Mouse (Mus musculus) retina, embryonic 14.5 days (tissue): ENCODE measurements around the gene Bsg.

Experiments
- DNase-seq: peaks from one replicate; pipeline ENCODE4 v3.0.0-alpha.2; 2015; ENCODE audit warnings: low spot score

Gene Bsg

GRCm38 (mm10) chr10:79704065-79704969, at the start of gene Bsg:
Bsg (plus strand) TSS chr10:79704491.
- DNase-seq, result peak; percentile 98

GRCm38 (mm10) chr10:79654946-79655395, 49.3 kb upstream of the Bsg start:
- DNase-seq, result no peak

GRCm38 (mm10) chr10:79658829-79659228, 45.5 kb upstream of the Bsg start:
- DNase-seq, result peak; percentile 38

DNA sequence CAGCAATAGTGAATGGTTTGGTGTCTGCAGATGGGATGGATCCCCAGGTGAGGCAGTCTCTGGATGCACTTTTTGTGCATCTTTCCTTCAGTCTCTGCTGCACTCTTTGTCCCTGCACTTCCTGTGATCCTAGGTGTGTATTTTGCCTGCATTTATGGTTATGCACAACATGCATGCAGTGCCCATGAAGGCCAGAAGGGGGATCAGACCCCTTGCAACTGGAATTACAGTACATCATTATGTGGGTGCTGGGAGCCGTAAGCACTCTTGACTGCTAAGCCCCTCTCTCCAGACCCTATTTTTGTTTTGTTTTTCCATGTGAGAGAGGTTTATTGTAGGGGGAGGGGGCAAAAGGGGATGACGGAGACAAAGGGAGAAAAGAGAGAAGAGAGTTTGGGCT, 44.0 kb upstream of the Bsg start:
- peak; percentile 32 for DNase-seq

DNA sequence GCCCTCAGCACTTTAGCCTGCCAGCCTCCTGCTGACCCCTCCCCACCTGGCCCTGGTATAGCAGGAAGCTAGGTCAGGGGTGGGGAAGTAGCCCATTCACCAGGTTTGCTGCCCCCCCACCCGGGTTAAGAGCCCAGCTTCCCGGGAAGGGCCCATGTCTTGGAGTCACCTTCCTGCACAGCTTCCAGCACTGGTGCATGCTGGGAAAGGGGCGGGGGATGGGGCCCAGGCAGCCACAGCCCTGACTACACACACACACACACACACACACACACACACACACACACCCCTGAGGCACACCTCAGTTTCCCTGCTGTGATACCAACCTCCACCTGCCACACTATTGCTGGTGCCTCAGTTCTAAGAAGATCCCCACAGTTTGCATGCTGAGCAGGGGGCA, 42.4 kb upstream of the Bsg start:
- DNase-seq, result no peak

GRCm38 (mm10) chr10:79664131-79664665, 40.1 kb upstream of the Bsg start, which contains the start of gene Madcam1:
Madcam1 (plus strand) TSS chr10:79664559.
- peak; percentile 86 for DNase-seq

- DNase-seq, result no peak
Observed at GRCm38 (mm10) chr10:79665051-79665450, 39.2 kb upstream of the Bsg start.

- no peak for DNase-seq
Observed at GRCm38 (mm10) chr10:79666493-79666892, 37.8 kb upstream of the Bsg start.

DNA sequence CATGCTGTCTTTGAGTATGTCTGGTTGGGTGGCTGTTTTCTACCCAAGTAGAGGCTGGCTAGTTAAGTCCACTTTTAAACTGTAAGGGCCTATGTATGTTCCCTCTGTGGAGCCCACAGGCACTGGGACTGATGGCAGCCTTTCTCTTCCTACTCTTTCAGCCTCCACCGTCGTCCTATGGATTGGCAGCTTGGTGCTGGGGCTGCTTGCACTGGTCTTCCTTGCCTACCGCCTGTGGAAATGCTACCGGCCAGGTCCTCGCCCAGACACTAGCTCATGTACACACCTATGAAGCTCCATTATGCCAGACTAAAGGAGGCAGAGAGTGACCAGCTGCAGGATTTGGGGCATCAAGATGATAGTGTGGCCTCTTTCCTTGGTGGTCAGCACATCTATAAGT, 36.2 kb upstream of the Bsg start:
- no peak for DNase-seq

- peak; percentile 93 for DNase-seq
Observed at GRCm38 (mm10) chr10:79668771-79669575, 35.3 kb upstream of the Bsg start, which contains the start of gene Tpgs1. Tpgs1 (plus strand) TSS chr10:79669369.

- peak; percentile 83 for DNase-seq
Observed at GRCm38 (mm10) chr10:79669576-79670057, 34.7 kb upstream of the Bsg start.

DNA sequence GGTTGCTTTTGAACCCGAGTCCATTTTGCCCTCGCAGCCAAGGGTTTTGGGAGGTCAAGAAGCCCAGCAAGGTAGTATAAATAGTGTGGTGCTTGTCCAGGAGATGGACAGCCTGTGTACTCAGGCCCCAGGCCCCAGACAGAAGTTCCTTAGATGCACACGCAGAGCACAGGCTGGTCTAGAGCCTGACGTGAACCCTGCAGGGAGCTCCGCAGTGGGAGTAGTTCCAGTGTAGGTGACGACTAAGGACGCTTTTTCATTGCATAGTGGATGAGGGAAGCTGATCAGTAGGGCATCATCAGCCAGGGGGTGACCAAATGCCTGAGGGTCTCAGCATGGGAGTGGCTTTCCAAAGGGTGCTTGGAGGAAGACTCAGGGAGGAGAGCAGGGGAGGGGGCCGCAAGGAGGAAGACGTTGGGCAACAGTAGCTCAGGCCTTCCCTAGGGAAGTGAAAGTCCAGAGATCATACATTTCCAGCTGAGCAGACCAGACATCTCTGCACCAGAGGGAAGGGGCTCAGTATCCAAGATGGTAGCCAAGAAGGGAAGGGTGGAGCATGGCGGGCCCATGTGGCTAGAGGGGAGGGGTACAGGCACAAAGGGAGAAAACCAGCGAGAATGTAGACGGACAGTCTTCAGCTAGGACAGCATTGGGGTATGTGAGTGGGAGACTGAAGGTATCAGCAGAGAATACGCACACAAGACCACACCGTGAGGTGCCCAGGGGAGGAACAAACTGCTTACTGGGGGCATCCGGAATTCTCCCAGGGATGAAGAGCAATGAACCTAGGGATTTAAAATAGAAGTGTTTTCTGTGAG, 34.0 kb upstream of the Bsg start:
- DNase-seq, result no peak

- no peak for DNase-seq
Observed at GRCm38 (mm10) chr10:79671396-79672087, 32.7 kb upstream of the Bsg start.

GRCm38 (mm10) chr10:79672088-79672455, 32.2 kb upstream of the Bsg start:
- DNase-seq, result peak; percentile 32

- no peak for DNase-seq
Observed at GRCm38 (mm10) chr10:79673054-79673453, 31.2 kb upstream of the Bsg start.

DNA sequence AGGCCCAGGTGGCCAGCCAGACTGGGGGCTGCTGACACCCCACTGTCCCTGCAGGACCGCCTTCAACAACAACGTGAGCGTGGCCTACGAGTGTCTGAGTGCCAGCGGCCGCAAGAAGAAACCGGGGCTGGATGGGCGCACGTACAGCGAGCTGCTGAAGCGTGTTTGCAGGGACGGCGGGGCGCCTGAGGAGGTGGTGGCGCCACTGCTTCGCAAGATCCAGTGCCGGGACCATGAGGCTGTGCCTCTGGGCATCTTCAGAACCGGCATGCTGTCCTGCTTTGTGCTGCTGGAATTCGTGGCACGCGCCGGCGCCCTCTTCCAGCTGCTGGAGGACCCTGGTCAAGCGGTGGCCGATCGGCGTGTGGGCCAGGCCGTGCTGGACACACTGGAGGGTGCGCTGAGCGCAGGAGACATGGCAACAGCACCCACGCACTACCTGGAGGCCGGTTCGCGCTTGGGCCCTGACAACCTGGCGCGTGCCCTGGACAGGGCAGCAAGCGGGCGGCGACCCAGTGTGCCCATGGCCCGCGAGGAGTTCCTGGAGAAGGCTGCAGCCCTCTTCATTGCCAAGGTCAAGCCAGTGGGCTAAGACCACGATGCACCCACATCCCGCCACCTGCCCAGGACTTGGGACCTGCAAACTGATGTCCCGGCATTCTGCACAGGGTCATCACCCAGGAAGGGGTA, 28.8 kb upstream of the Bsg start:
- DNase-seq, result no peak

DNA sequence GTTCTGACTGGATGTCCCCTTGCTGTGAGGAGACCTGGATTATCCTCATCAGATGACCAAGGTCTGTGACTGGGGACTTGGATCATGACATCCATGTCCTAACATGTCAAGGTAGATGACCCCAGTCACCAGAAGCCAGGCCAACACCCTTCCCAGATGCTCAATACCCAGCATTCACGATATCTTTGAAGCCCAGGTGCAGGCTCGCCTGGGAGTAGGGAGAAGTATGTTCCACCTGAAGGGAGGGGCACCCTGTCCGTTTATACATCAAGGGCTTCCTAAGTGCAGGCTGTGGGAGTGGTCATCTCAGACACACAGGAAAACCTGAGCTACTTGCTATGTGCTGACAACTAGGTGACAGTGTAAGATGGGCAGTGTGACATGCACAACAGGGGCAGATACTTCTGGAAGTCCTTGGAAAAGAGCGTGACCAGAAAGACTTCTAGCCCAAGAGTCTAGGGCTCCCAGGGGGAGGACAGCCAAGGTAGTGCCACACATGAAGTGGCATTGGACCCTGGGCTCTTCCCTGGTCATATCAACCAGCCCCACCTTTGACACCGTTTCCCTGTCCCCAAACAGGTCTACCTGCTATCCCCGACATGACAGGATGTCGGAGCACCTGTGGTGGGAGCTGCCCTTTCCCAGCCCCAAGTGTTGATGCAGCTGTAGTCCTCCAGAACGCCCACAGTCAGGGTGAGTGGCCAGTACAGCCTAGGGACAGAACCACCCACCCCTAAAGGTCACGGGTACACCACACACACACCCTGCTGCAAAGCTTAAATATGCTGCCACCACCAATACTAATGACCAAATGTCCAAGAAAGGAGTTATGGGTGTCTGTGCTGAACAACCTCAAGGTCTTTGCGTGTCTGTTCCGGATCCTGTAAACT, 23.4 kb upstream of the Bsg start:
- DNase-seq, result no peak

DNA sequence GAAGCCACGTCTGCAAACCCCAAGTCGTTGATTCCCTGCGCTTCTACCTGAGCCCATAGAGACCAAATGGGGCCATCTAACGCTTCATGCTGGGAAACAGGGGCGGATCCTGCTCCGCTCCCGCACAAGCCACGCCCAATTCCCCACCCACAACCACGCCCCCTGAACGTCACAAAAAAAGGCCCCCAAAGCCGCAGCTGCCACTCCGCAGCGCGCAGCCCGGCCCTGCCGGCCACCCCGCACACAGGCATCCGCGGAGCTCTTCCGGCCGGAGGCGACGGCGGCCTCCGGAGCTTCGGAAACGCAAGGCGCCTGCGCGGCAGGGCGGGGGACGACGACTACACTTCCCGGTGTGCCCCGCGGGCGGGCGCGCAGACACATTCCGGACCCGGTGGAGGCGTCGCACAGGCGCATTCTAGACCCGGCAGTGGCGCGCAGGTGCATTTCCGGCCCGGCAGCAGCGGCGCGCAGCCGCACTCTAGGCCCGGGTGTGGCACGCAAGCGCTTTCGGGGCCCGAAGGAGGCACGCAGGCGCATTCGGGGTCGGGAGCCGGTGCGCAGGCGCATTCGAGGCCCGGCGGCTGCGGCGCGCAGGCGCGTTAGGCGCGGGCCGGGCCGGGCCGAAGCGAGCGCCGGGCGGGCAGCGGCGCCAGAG, 22.6 kb upstream of the Bsg start, which contains the start of gene Cdc34:
TSS of gene Cdc34 (plus strand) at position 605 of the 655 bp plus-strand sequence.
- peak; percentile 98 for DNase-seq

- DNase-seq, result peak; percentile 41
Observed at GRCm38 (mm10) chr10:79682551-79682915, 21.8 kb upstream of the Bsg start.
